Mouse (Mus musculus) hindbrain, postnatal 0 days (tissue): Measurements from ENCODE around the gene Fbxw2. TPM values are rescaled to one million over a fixed set of nuclear protein-coding genes. Genes with fewer than 3 reads are reported as not detected.
"Not testable (repeated sequence)": the region's sequence is repeated elsewhere in the genome, so short reads cannot be mapped to it uniquely, and the experiment has no call there.

ENCODE experiments used
- ATAC-seq: fragments of 200-750 bp; cut with Nextera tagmentation; 2 replicates; pipeline ENCODE4 v1.8.0; 2017; ENCODE audit warnings: mild to moderate bottlenecking, moderate TSS enrichment, moderate library complexity
- DNase-seq: peaks from one replicate; pipeline ENCODE4 v3.0.0-alpha.2; 2015; ENCODE audit warnings: low spot score
- H3K27ac ChIP-seq: fragments of 300-500 bp; sonication (generic); 2 replicates; pipeline ENCODE4 v1.5.1; 2014; ENCODE audit warnings: mild to moderate bottlenecking
- H3K27me3 ChIP-seq: fragments of 300-500 bp; sonication (generic); 2 replicates; pipeline ENCODE4 v1.6.1; 2014; ENCODE audit warnings: low read length, mixed read lengths; ENCODE audit not compliant: insufficient read depth
- H3K36me3 ChIP-seq: fragments of 300-500 bp; sonication (generic); 2 replicates; pipeline ENCODE4 v1.6.1; 2014; ENCODE audit warnings: low read length, mixed read lengths; ENCODE audit not compliant: insufficient read depth
- H3K4me1 ChIP-seq: fragments of 300-500 bp; sonication (generic); 2 replicates; pipeline ENCODE4 v1.6.1; 2014; ENCODE audit warnings: antibody characterized with exemption, low read length, mixed read lengths; ENCODE audit not compliant: insufficient read depth
- H3K4me2 ChIP-seq: fragments of 300-500 bp; sonication (generic); 2 replicates; pipeline ENCODE4 v1.6.1; 2014; ENCODE audit warnings: low read depth, mild to moderate bottlenecking, low read length, moderate library complexity, mixed read lengths
- H3K4me3 ChIP-seq: fragments of 300-500 bp; sonication (generic); 2 replicates; pipeline ENCODE4 v1.5.1; 2014; ENCODE audit warnings: low read length
- H3K9ac ChIP-seq: fragments of 300-500 bp; sonication (generic); replicated peaks from 2 replicates; pipeline ENCODE4 v1.6.1; 2014; ENCODE audit warnings: mild to moderate bottlenecking, low read length, moderate library complexity, mixed read lengths
- H3K9me3 ChIP-seq: fragments of 300-500 bp; sonication (generic); 2 replicates; pipeline ENCODE4 v1.6.1; 2016; ENCODE audit warnings: low read length, mixed read lengths
- CTCF ChIP-seq: IDR thresholded peaks from 2 replicates; pipeline ENCODE4 v1.5.1; 2016; ENCODE audit warnings: antibody characterized with exemption, control low read depth, low read depth
- WGBS: fragments of 180-500 bp; shearing (Covaris S2); extraction: QIAGEN DNeasy Blood & Tissue Kit; methylation state at CpG from one replicate; pipeline ENCODE4 v1.1.7; 2014; 5-methylcytosine and 5-hydroxymethylcytosine counted together
- polyA plus RNA-seq: library from polyadenylated mRNA; unstranded; fragments of >200 nt; fragmentation: Nextera tagmentation; extraction: Ambion mirVana; gene quantifications from 2 replicates; pipeline ENCODE4 v1.2.1, GENCODE M21; 2015
- total RNA-seq: library from RNA; depleted of rRNA; stranded (reverse); fragments of >200 nt; gene quantifications from 2 replicates; pipeline ENCODE4 v1.2.3, GENCODE M21; 2014

Fbxw2 gene
- total and polyA plus RNA-seq, 2 experiments from 2014 or later = 94.9 to 118 TPM

DNA sequence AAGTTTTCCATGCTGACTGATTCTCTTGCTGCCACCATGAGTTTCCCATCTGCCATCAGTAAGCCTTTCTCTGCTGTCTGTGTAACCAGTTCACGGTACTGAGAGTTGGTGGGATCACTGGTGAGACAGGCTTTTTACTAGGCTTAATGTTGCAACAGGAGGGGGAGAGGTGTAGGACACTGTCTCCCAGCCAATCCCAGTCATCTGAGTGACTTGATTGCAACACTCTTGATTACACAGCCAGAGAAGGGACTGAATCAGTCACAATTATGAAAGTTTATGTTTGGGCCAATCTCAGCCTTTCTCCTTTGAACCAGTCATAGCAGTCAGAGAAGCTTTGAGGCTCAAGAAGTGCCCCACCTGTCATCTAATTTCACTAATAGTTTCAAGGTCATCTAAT is 1.9 kb upstream of the Fbxw2 start:
- H3K4me2 ChIP-seq = no peak overlapping the region
- H3K36me3 ChIP-seq = no peaks in the 10 kb centered on the region
- H3K27ac ChIP-seq = no peak overlapping the region
- H3K4me1 ChIP-seq = peaks cover 6% of the 10 kb centered on the region
- H3K4me3 ChIP-seq = no peak overlapping the region
- no peak overlapping the region for H3K9ac ChIP-seq
- no peak for TF ChIP-seq CTCF
- H3K27me3 ChIP-seq = 0 out of 2 replicates have a peak, but pooled peaks cover 4% of the 10 kb centered on the region
- DNase-seq (no peak), ATAC-seq (no peak)
- 82% methylated on average over 1 of the region's 1 CpGs for WGBS
- 0 out of 2 replicates have a peak, but pooled peaks cover 3% of the 10 kb centered on the region for H3K9me3 ChIP-seq

DNA sequence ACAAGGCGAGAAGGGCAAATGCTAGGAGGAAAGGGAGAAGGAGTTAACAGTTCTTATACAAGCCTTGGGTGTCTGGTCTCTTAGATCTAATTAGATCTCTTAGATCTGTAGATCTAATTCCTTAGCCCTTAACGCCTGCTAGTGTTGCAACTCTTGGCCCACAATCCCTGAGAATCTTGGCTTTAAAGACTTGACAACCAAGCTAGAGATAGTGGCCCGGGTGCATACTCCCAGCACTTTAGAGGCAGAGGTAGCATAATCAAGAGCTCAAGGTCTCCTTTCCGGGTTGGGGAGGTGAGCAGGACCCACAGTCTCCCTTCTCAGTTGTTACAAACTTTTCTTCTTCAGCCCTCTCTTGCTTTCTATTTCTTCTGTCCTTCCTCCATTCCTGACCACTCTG is 1.5 kb upstream of the Fbxw2 start:
- DNase-seq = no peak
- no peak for ATAC-seq
- H3K27ac ChIP-seq = no peak overlapping the region
- 0 out of 2 replicates have a peak, but pooled peaks cover 3% of the 10 kb centered on the region for H3K9me3 ChIP-seq
- H3K36me3 ChIP-seq = 0 out of 2 replicates have a peak, but pooled peaks cover 1% of the 10 kb centered on the region
- H3K4me3 ChIP-seq = no peak overlapping the region
- peaks cover 6% of the 10 kb centered on the region for H3K4me1 ChIP-seq
- H3K9ac ChIP-seq = no peak overlapping the region
- 92% methylated on average over 4 of the region's 4 CpGs for WGBS
- no peak overlapping the region for H3K4me2 ChIP-seq
- no peak for TF ChIP-seq CTCF
- 0 out of 2 replicates have a peak, but pooled peaks cover 4% of the 10 kb centered on the region for H3K27me3 ChIP-seq

GRCm38 (mm10) chr2:34826460-34827231 is 535 bp upstream of the Fbxw2 start:
- H3K27me3 ChIP-seq = 0 out of 2 replicates have a peak, but pooled peaks cover 4% of the 10 kb centered on the region
- H3K4me2 ChIP-seq = peak overlapping the region; percentile 67
- H3K36me3 ChIP-seq = 0 out of 2 replicates have a peak, but pooled peaks cover 4% of the 10 kb centered on the region
- no peak for TF ChIP-seq CTCF
- peak overlapping the region; percentile 100 for H3K4me3 ChIP-seq
- DNase-seq (peak; percentile 10), ATAC-seq (peak; percentile 46)
- 0 out of 2 replicates have a peak, but pooled peaks cover 3% of the 10 kb centered on the region for H3K9me3 ChIP-seq
- WGBS = 36% methylated on average over 19 of the region's 21 CpGs
- peak overlapping the region; percentile 85 for H3K27ac ChIP-seq
- H3K4me1 ChIP-seq = peaks cover 6% of the 10 kb centered on the region
- H3K9ac ChIP-seq = peak overlapping the region; percentile 95

- Histone ChIP-seq H3K27ac (no peak overlapping the region), H3K4me1 (no peaks in the 10 kb centered on the region), H3K9me3 (no peaks in the 10 kb centered on the region), H3K36me3 (peaks cover 16% of the 10 kb centered on the region; the same call in 1 of the 2 replicates), H3K9ac (no peak overlapping the region), H3K27me3 (no peaks in the 10 kb centered on the region), H3K4me2 (no peak overlapping the region), H3K4me3 (no peak overlapping the region)
- 92% methylated on average over 2 of the region's 2 CpGs for WGBS
- ATAC-seq (no peak), DNase-seq (no peak)
- TF ChIP-seq CTCF = 0 out of 2 replicates have a peak, but pooled peaks have one; percentile 4
Observed at GRCm38 (mm10) chr2:34818492-34818891, 7.6 kb downstream of the Fbxw2 start.

DNA sequence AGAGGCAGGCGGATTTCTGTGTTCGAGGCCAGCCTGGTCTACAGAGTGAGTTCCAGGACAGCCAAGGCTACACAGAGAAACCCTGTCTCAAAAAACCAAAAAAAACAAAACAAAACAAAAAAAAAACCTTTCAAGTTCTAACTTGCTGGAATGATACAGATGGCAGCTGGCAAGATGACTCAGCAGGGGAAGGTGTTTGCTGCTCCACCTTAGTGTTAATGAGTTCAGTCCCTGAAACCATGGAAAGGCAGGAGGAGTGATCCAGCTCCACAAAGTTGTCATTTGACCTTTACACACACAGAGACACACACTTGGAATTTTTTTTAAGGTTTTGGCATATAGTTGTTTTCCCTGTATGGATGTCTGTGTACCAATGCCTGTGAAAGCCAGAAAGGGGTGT is 10.2 kb downstream of the Fbxw2 start:
- not testable (repeated sequence) for H3K9ac ChIP-seq, DNase-seq, H3K9me3 ChIP-seq, H3K27me3 ChIP-seq, H3K4me2 ChIP-seq, H3K4me3 ChIP-seq, ATAC-seq, H3K27ac ChIP-seq, H3K4me1 ChIP-seq
- peaks cover 30% of the 10 kb centered on the region for H3K36me3 ChIP-seq
- WGBS = 91% methylated on average over 2 of the region's 2 CpGs

DNA sequence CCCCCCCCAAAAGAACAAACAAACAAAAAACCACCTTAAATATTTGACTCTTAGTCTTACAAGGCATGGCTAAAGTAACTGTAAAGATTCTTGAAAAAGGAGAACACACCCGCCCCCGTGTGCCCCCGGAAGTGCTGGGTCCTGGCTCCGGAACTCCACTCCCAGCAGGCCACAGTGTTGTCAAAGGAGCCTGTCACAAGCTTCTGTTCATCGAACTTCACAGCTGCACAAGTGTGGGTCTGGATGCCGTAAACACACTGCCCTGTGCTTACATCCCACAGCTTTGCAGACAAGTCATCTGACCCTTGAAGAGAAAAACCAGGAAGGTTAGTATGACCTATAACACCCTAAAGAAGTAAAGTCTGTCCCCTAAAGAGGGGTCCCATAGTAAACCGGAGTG is 13.4 kb downstream of the Fbxw2 start:
- Histone ChIP-seq H3K9ac (no peak overlapping the region), H3K4me3 (no peak overlapping the region), H3K9me3 (no peaks in the 10 kb centered on the region), H3K27ac (no peak overlapping the region), H3K36me3 (peaks cover 34% of the 10 kb centered on the region), H3K27me3 (no peaks in the 10 kb centered on the region), H3K4me2 (no peak overlapping the region), H3K4me1 (no peaks in the 10 kb centered on the region)
- DNase-seq (no peak), ATAC-seq (no peak)
- WGBS = 83% methylated on average over 7 of the region's 7 CpGs
- TF ChIP-seq CTCF = no peak

DNA sequence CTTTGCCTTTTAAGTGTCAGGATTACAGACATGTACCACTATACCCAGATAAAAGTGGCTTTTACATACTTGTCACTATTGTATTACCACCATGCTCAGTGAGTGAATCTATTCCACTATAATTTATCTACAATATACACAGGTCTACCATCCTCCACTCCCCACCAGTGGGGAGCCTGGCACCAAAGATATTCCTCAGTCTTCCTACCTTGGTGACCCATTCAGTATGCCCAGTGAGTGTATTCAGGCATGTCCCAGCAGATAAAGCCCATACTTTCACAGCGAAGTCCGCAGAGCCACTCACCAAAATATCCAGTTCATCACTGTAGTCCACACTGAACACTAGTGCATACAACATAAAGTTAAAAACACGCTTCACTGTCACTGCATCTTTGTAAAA is 15.3 kb downstream of the Fbxw2 start:
- no peak overlapping the region for H3K27ac ChIP-seq
- TF ChIP-seq CTCF = no peak
- no peak for ATAC-seq
- no peak overlapping the region for H3K9ac ChIP-seq
- peaks cover 28% of the 10 kb centered on the region for H3K36me3 ChIP-seq
- no peak overlapping the region for H3K4me3 ChIP-seq
- H3K9me3 ChIP-seq = no peaks in the 10 kb centered on the region
- 97% methylated on average over 3 of the region's 3 CpGs for WGBS
- H3K27me3 ChIP-seq = no peaks in the 10 kb centered on the region
- DNase-seq = no peak
- H3K4me2 ChIP-seq = no peak overlapping the region
- H3K4me1 ChIP-seq = no peaks in the 10 kb centered on the region
